14 mouse cellular contexts compared by ENCODE assay signal in genomic region chr6:32321187-32321586, GRCm38 (mm10).
"Had no signal": no experiment of that assay in that cellular context is flagged by ENCODE, and none has a peak within 500 bp of the region (broad histone marks: within the 10 kb centered on the region; RNA-seq: fewer than 3 reads in every experiment).

No protein-coding gene starts in this region.

- DNase-seq: kidney, adult 2 months; kidney, postnatal 14 days; left cerebral cortex, postnatal 4 days; lung, embryonic 14.5 days; lung, postnatal 10 days; lung, postnatal 4 days; retina, postnatal 1 day; thymus, postnatal 4 days had no signal

- H3K4me2 ChIP-seq: kidney, embryonic 15.5 days; limb, embryonic 15.5 days; liver, embryonic 12.5 days; lung, embryonic 14.5 days; midbrain, embryonic 12.5 days had no signal

- H3K9ac ChIP-seq: kidney, embryonic 15.5 days; limb, embryonic 15.5 days; liver, embryonic 12.5 days; lung, embryonic 14.5 days; midbrain, embryonic 12.5 days had no signal

- H3K36me3 ChIP-seq: kidney, embryonic 15.5 days; limb, embryonic 15.5 days; liver, embryonic 12.5 days; midbrain, embryonic 12.5 days had no signal

- H3K4me1 ChIP-seq: kidney, embryonic 15.5 days; liver, embryonic 12.5 days; midbrain, embryonic 12.5 days had no signal

- H3K27me3 ChIP-seq: kidney, embryonic 15.5 days; limb, embryonic 15.5 days; liver, embryonic 12.5 days; midbrain, embryonic 12.5 days had no signal

- ATAC-seq: liver, embryonic 12.5 days; midbrain, embryonic 16.5 days had no signal

- H3K27ac ChIP-seq: kidney, embryonic 15.5 days; limb, embryonic 15.5 days; liver, embryonic 12.5 days; midbrain, embryonic 12.5 days; stomach, postnatal 0 days had no signal

- H3K4me3 ChIP-seq: kidney, embryonic 15.5 days; limb, embryonic 15.5 days; liver, embryonic 12.5 days; midbrain, embryonic 12.5 days had no signal

- H3K9me3 ChIP-seq: kidney, embryonic 15.5 days; limb, embryonic 15.5 days; liver, embryonic 12.5 days; midbrain, embryonic 12.5 days had no signal
